Mouse (Mus musculus): ENCODE results near the gene Lcn5.
"Not testable (repeated sequence)": the region's sequence is repeated elsewhere in the genome, so short reads cannot be mapped to it uniquely, and the experiment has no call there.

The Lcn5 gene

DNA sequence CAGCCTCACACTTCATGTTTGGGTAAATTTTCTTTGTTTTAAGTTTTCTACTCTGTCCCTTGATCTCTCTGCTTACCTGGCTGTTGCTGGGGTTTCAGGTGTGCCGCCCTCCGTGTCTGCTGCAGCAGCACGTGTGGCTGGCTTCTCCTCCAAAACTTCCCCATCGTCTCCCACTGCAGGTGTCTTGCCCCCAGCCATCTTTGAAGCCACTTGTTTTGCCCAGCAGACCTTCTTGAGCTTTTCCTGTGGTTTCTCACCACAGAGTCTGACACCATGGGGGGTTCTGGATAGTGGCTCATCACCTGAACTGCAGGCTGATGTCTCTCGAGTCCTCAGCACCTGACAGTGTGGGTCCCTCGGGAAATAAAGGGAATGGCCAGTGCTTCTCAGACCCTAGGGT, 21.8 kb downstream of the Lcn5 start:
- DNase-seq (ENCODE audit: low spot score), result no peak

DNA sequence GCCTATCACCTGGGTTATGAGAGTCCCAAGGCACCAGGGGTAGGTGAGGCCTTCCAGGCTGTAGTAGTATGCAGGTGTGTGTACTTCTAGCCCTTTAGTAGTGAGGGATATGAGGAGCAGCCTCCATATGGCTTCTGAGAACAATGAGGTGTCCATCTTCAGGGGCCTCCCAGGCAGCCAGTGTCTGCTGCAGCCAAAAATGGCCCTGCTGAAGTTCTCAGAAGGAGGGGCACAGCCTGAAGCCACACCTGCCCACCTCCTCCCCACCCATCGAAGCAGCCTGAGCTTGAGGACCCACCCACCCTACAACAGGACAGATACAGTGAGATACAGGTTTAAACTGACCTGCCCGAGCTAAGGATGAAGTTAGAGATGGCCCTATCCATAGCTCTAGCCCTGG, 24.7 kb downstream of the Lcn5 start, which contains the start of gene Lcn10:
Lcn10 (plus strand) TSS at position 301 of the 400 bp plus-strand sequence.
- no peak for DNase-seq (ENCODE audit: low spot score)

DNA sequence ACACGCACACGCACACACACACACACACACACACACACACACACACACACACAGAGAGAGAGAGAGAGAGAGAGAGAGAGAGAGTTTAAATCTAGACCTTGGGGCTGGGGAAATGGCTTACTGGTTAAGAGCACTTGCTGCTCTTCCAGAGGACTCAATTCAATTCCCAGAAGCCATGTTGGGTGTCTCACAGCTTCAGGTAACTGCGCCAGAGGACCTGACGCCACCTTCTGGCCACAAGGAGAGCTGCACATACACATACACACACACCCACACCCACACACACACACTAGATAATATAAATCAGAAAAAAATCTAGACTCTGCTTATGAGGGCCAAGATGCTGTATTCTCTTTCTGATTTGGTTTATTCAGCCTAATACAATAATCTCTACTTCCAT, 29.2 kb downstream of the Lcn5 start:
- no peak for DNase-seq (ENCODE audit: low spot score)

DNA sequence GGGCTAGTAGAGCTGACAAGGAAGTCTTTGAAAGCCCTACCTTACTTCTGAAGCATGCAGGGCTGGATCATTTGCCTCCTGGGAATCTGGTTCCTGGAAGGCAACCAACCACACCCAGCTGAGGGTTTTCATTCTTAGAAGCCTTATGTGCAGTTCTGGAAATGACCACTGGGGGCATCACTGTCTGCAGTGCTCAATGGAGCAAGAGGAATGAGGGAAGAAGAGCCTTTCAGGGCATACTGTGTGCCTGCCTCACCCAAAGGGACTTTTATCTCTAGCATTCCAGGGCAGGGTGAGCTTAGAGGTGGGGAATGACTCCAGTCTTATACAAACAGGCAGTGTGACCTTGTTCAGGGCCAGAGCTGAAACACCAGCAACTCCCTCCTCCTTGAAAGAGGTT, 36.9 kb downstream of the Lcn5 start:
- peak; percentile 79 for DNase-seq (ENCODE audit: low spot score)

DNA sequence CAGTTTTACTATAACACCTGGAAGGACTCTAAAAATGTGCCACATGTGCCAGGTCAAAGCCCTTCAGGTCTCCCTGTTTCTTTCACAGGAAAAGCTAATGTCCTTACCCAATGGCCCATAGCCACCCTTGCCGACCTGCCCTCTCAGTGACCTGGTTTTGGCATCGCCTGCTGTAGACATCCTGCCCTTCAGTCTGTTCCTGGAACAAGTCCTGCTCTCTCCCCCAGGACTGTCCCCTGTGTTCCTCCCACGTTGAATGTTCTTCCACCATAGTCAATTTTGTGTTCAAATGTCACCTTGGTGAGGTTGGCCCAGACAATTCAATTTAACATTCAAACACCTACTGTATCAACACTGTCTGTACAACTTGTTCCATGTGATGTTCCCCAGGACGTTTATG, 39.2 kb downstream of the Lcn5 start:
- no peak for DNase-seq (ENCODE audit: low spot score)

DNA sequence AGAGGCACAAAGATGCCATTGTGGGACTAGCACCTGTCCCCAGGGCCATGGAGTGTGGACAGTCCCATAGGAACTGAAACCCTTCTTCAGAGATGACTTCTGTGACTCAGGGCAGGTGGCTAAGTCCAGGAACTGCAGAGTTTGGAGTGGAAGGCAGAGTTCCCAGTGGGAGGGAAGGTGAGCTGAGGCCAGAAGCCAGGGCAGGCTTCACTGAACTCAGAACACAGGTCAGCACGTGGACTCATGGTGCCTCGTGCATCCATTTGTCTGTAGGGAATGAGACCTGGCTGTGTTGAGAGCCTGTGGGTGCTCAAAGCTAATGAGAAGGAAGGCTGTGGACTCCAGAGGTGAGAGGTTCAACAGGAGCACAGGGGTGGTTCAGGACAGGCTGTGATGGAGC, 40.9 kb downstream of the Lcn5 start:
- no peak for DNase-seq (ENCODE audit: low spot score)

DNA sequence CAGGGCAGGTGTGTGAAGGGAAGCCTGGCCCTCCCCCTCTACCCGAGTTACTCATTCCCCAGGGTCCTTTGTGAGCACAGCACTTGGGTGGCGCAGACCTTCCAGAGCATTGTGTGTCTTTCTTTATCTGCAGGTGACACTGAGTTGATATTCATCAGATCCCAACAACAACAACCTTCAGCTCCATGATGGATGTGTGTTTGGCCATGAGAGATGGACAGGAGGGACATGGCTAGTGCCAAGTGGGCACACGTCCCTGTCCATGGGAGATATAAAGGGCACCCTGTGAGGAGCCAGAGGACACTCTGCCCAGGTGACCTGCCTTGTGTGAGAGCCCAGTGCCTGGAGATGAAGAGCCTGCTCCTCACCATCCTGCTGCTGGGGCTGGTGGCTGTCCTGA, 42.0 kb downstream of the Lcn5 start, which contains the start of gene Obp2a:
Obp2a (plus strand) TSS at position 301 of the 400 bp plus-strand sequence.
- DNase-seq (ENCODE audit: low spot score), result not testable (repeated sequence)

DNA sequence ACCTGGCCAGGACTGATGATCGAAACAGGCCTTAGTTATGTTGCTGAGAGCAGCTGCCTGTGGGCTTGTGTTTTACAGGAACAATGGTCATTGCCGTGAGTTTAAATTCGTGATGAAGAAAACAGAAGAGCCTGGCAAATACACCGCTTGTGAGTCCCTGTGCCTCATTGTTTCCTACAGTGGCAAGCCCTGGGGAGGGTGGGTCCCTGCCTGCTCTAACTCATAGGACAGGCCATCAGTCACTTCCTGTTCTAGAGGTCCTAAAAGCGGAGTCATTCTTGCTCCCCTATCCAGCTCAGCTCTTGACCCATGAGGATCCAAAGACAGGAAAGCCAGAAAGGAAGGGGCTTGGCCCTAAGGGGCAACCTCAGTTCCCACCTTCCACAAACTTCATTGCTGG, 43.2 kb downstream of the Lcn5 start:
- DNase-seq (ENCODE audit: low spot score), result no peak

DNA sequence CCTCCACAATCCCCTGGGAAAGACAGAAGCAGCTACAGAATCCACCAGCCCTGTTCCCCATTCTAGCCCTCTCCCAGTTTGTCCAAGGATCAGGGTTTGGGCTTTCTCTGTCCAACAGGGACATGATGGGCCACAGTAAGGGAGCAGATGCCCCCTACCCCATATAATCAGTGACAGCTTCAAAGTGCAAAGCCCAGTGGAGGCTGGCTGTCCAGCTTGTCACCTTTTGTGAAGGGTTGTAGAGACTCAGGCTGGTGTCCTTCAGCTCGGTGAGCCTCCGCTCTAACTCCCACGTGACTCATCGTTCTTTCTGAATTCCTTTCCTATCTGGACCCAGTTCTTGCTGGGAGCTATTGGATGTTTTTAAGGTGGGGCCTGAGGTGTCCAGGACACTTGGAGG, 46.0 kb downstream of the Lcn5 start:
- DNase-seq (ENCODE audit: low spot score), result no peak

DNA sequence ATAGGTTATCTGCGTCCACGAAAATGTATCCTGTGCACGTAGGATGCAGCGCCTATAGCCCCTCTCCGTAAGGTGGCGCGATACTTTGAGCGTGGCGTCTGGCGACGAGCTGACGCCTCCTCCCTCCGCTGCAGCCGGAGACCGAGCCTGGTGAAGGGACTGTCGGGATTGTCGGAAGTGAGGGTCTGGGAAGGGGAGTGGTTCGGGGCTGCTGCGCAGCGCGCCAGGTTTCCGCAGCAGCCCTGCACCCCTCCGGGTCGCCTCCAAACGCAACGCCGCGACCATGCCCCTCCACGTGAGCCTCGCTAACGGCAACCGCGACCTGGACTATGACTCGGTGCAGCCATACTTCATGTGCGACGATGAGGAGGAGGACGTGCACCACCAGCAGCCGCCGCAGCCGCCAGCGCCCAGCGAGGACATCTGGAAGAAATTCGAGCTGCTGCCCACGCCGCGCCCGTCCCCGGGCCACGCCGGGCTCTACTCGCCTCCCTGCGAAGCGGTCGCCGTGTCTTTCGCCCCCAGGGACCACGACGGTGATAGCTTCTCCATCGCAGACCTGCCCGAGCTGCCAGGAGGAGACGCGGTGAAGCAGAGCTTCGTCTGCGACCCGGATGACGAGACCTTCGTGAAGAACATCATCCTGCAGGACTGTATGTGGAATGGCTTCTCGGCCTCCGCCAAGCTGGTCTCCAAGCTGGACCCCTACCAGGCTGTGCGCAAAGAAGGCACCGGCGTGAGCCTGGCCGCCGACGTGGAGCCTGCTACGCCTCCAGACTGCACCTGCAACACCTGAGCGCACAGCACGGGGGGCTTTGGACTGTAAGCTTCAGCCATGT, 49.1 kb downstream of the Lcn5 start, which contains the start of gene Bmyc:
Bmyc (plus strand) TSS at position 97 of the 839 bp plus-strand sequence.
- DNase-seq (ENCODE audit: low spot score), result peak; percentile 83

DNA sequence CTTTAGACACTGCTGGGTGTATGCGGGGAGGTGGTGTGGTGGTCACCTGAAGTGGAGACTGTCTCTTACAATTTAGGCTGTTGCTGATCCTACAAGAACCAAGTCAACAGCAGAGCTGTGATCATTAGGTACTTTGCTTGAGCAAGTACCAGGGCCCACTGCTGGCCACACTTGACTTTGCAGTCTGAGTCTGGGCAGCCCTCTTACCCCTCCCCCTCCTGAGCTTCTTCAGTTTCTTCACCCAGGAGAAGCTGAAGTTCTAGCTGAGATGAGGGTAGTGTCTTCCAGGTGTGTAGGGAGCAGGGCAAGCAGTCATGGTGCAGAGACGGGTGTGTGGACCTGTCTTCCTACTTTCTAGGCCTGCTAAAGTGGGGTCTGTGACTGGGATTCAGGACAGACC, 50.4 kb downstream of the Lcn5 start:
- DNase-seq (ENCODE audit: low spot score), result peak; percentile 26

DNA sequence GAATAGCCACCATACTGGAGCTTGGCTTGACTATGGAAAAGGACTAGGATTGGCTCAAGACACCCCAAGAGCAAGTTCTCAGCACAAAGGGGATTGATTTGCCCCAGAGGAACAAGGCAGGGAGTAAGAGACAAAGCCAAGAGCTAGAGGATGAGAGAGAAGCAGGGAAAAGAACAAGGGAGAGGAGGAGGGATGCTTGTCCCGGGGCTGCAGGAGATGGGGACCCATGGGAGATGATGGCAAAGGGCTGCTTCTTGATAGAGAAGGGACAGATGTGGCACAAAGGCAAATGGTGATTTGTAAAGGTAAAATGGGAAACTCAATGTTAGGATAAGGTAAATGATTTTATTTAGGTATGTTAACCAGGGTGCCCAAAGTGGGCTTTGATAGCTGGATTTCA, 51.3 kb downstream of the Lcn5 start:
- DNase-seq (ENCODE audit: low spot score), result not testable (repeated sequence)

DNA sequence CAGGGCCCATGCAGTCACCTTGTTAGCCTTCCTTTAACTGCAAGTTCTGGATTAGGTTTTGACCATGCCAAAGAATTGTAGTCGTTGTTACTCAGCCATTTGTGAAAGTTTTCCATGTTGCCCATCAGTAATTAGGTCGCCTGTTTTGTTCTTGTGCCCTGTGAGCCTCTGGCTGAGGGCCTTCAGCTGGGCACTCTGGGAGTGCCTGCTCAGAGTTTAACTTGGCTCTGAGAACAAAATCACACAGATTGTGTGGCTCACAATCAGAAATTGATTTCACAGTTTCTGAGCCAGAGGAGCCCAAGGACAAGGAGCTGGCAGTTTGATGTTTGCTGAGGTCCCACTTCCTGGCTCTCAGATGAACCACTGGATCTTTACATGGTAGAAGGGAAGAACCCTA, 52.0 kb downstream of the Lcn5 start:
- DNase-seq (ENCODE audit: low spot score), result not testable (repeated sequence)
